12 mouse cellular contexts compared by ENCODE assay signal in genomic region chr6:66200136-66200790, GRCm38 (mm10).
DNase-seq lines count a peak whose midpoint lies in the region; ATAC-seq lines count a peak whose summit lies in the region.
"Had no signal": no experiment of that assay in that cellular context is flagged by ENCODE, and none has a peak within 500 bp of the region (broad histone marks: within the 10 kb centered on the region; RNA-seq: fewer than 3 reads in every experiment).

No protein-coding gene starts in this region.

- H3K27me3 ChIP-seq in heart, embryonic 14.5 days (ENCODE audit: control insufficient read depth, insufficient read depth, low read length): no peaks in the 10 kb centered on the region
- no peaks in the 10 kb centered on the region for H3K27me3 ChIP-seq in intestine, embryonic 15.5 days (replicated peaks)
- H3K27me3 ChIP-seq in midbrain, embryonic 15.5 days (replicated peaks): no peaks in the 10 kb centered on the region
- H3K27me3 ChIP-seq in forebrain, embryonic 13.5 days: 0 out of 2 replicates have a peak, but pooled peaks cover 3% of the 10 kb centered on the region
- H3K27me3 ChIP-seq: embryonic facial prominence, embryonic 15.5 days; liver, embryonic 15.5 days had no signal

- H3K4me2 ChIP-seq in heart, embryonic 14.5 days (ENCODE audit: low read length): peak overlapping the region; percentile 40
- no peak overlapping the region for H3K4me2 ChIP-seq in intestine, embryonic 15.5 days (replicated peaks)
- no peak overlapping the region for H3K4me2 ChIP-seq in midbrain, embryonic 15.5 days
- no peak overlapping the region for H3K4me2 ChIP-seq in forebrain, embryonic 13.5 days
- H3K4me2 ChIP-seq: embryonic facial prominence, embryonic 15.5 days; liver, embryonic 15.5 days had no signal

- peak overlapping the region in 1 of 2 experiments; percentile 7; a peak in 1 of 4 replicates for H3K4me3 ChIP-seq in heart, embryonic 14.5 days (ENCODE audit: control insufficient read depth in 1 of 2, insufficient read depth in 1 of 2, low read depth in 1 of 2, low read length in 2 of 2)
- no peak overlapping the region for H3K4me3 ChIP-seq in intestine, embryonic 15.5 days (replicated peaks)
- no peak overlapping the region for H3K4me3 ChIP-seq in midbrain, embryonic 15.5 days
- H3K4me3 ChIP-seq in forebrain, embryonic 13.5 days: no peak overlapping the region
- H3K4me3 ChIP-seq: embryonic facial prominence, embryonic 15.5 days; liver, embryonic 15.5 days had no signal

- H3K9ac ChIP-seq in heart, embryonic 14.5 days (ENCODE audit: low read length): no peak overlapping the region
- no peak overlapping the region for H3K9ac ChIP-seq in intestine, embryonic 15.5 days
- H3K9ac ChIP-seq in midbrain, embryonic 15.5 days: no peak overlapping the region
- H3K9ac ChIP-seq in forebrain, embryonic 13.5 days: no peak overlapping the region
- H3K9ac ChIP-seq: embryonic facial prominence, embryonic 15.5 days; liver, embryonic 15.5 days had no signal

- H3K4me1 ChIP-seq in heart, embryonic 14.5 days (ENCODE audit: control insufficient read depth in 2 of 2, insufficient read depth in 2 of 2, low read length in 2 of 2): peaks cover 0 to 5% of the 10 kb centered on the region in 2 experiments; a peak in 2 of 4 replicates
- peaks cover 5% of the 10 kb centered on the region; the same call in 1 of the 2 replicates for H3K4me1 ChIP-seq in intestine, embryonic 15.5 days (replicated peaks)
- no peaks in the 10 kb centered on the region for H3K4me1 ChIP-seq in midbrain, embryonic 15.5 days
- H3K4me1 ChIP-seq in forebrain, embryonic 13.5 days: peaks cover 5% of the 10 kb centered on the region; the same call in 1 of the 2 replicates
- H3K4me1 ChIP-seq: embryonic facial prominence, embryonic 15.5 days; liver, embryonic 15.5 days had no signal

- ATAC-seq in heart, embryonic 14.5 days (ENCODE audit: insufficient number of reproducible peaks, insufficient read depth, low FRiP score, low read depth): 0 out of 2 replicates have a peak, but pooled peaks have one; percentile 21
- ATAC-seq in intestine, embryonic 15.5 days: peak; percentile 67; the same call in 1 of the 2 replicates
- peak; percentile 63 for ATAC-seq in megakaryocyte progenitor cell, adult 5-6 weeks (replicated peaks; ENCODE audit: poor library complexity)
- ATAC-seq in midbrain, embryonic 15.5 days (replicated peaks): no peak
- no peak for ATAC-seq in erythroid progenitor cell, adult 5-6 weeks (replicated peaks; ENCODE audit: low FRiP score, poor library complexity, severe bottlenecking)
- ATAC-seq in forebrain, embryonic 13.5 days: no peak

- no peaks in the 10 kb centered on the region for H3K36me3 ChIP-seq in heart, embryonic 14.5 days (ENCODE audit: control insufficient read depth, insufficient read depth, low read length)
- no peaks in the 10 kb centered on the region for H3K36me3 ChIP-seq in intestine, embryonic 15.5 days
- no peaks in the 10 kb centered on the region for H3K36me3 ChIP-seq in midbrain, embryonic 15.5 days (replicated peaks)
- no peaks in the 10 kb centered on the region for H3K36me3 ChIP-seq in forebrain, embryonic 13.5 days (ENCODE audit: poor library complexity, severe bottlenecking)
- H3K36me3 ChIP-seq: embryonic facial prominence, embryonic 15.5 days; liver, embryonic 15.5 days had no signal

- 6% methylated on average over 6 of the region's 6 CpGs for WGBS in heart, embryonic 14.5 days
- WGBS in intestine, embryonic 15.5 days: 26% methylated on average over 6 of the region's 6 CpGs
- WGBS in midbrain, embryonic 15.5 days: 76% methylated on average over 6 of the region's 6 CpGs
- 82% methylated on average over 6 of the region's 6 CpGs for WGBS in forebrain, embryonic 13.5 days

- no peak for DNase-seq in heart, postnatal 4 days
- DNase-seq in brain, adult 2 months (ENCODE audit: low read depth, low spot score): peak; percentile 8
- DNase-seq: gastrocnemius, postnatal 10 days; right cerebral cortex, postnatal 14 days had no signal

- H3K27ac ChIP-seq in heart, embryonic 14.5 days (replicated peaks in 1 of 2; ENCODE audit: control insufficient read depth in 1 of 2, insufficient read depth in 1 of 2, low read depth in 2 of 2, low read length in 2 of 2): peak overlapping the region in 1 of 2 experiments; percentile 53; a peak in 2 of 4 replicates
- H3K27ac ChIP-seq in intestine, embryonic 15.5 days: peak overlapping the region; percentile 54; the same call in 1 of the 2 replicates
- no peak overlapping the region for H3K27ac ChIP-seq in midbrain, embryonic 15.5 days
- H3K27ac ChIP-seq in forebrain, embryonic 13.5 days: no peak overlapping the region
- H3K27ac ChIP-seq: embryonic facial prominence, embryonic 15.5 days; liver, embryonic 15.5 days had no signal

- no peaks in the 10 kb centered on the region for H3K9me3 ChIP-seq in heart, embryonic 14.5 days (ENCODE audit: control insufficient read depth, low read length)
- no peaks in the 10 kb centered on the region for H3K9me3 ChIP-seq in intestine, embryonic 15.5 days
- no peaks in the 10 kb centered on the region for H3K9me3 ChIP-seq in midbrain, embryonic 15.5 days
- no peaks in the 10 kb centered on the region for H3K9me3 ChIP-seq in forebrain, embryonic 13.5 days (replicated peaks)
- H3K9me3 ChIP-seq: embryonic facial prominence, embryonic 15.5 days; liver, embryonic 15.5 days had no signal

Comparison
In these comparisons a context has a peak if more than half of its experiments do, and no peak if none do; other contexts are left out.
1. ATAC-seq: peak in heart, embryonic 14.5 days (single experiment), intestine, embryonic 15.5 days (single experiment) and megakaryocyte progenitor cell, adult 5-6 weeks (single experiment); none in midbrain, embryonic 15.5 days (single experiment), erythroid progenitor cell, adult 5-6 weeks (single experiment) and forebrain, embryonic 13.5 days (single experiment).